Mouse (Mus musculus): ENCODE results near the gene Ckmt2.

The Ckmt2 gene

DNA sequence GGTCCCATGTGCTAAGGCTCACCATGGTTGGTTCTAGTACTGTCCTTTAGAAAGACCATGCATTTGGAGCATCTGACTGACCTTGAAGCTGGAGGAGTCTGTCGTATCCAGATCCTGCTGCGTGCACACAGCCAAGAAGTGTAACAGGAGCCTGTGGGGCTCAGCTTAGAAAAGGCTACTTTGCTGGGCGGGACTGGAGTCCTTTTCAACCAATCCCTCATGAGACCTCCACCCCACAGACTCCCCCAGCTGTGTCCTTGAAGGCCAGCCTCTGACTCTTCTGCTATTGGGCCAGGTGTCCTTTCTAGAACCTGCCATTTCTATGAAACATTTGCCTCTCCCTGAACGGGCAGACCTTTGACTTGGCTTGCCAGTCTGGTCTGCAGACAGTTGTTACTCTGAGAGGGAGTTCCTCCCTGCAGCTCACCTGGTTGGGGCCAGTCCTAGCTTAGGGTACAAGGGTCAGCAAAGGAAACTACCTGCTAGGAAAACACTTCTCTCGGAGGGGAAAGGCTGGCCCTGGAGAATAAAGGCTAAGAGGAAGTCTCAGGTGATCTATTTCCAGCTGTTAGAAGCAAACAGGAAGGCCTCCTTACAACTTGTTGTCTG, at the start of gene Ckmt2:
Gene Ckmt2, minus strand, starts transcription at position 145 of the 609 bp plus-strand sequence.
- no peak for DNase-seq (ENCODE audit: low spot score)

DNA sequence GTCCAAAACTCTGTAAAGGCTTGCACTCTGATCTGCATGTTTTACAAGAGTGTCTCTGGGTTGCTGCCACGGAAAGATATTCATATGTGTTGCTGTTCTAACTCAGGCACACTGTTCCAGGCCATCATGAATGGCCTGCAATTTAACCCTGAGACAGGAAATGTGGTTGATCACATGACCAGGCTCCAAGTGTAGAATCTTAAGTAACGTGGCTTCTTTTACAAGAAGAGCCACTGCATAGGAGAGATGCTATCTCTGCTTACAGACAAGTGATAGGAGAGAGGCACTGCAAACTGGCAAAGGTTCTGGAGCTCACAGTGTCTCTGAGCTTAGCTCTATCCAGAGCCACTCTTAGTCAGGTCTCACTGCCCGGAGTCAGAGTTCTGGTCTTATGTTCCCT, 44.3 kb upstream of the Ckmt2 start:
- no peak for DNase-seq (ENCODE audit: low spot score)

GRCm38 (mm10) chr13:91918764-91919163, 42.1 kb upstream of the Ckmt2 start:
- no peak for DNase-seq (ENCODE audit: low spot score)

DNA sequence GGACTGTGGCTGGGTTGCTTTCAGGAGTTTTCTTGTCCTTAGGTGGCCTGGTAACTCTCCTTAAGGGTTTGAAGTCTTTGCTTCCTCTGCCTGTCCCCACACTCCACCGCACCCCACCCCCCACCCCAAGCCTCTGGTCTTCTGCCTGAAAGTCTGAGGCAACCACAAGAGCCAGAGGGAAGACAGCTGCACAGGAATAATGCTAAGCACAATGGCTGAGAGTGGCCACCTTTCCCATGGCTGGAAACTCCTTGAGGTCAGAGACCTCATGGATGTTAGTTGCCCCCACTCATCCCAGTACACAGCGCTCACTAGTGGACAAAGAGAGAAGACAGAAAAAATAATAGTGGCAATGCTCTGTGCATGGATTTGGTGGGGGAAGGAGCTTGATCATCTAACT, 41.1 kb upstream of the Ckmt2 start:
- no peak for DNase-seq (ENCODE audit: low spot score)

GRCm38 (mm10) chr13:91916308-91916707, 39.6 kb upstream of the Ckmt2 start:
- no peak for DNase-seq (ENCODE audit: low spot score)

DNA sequence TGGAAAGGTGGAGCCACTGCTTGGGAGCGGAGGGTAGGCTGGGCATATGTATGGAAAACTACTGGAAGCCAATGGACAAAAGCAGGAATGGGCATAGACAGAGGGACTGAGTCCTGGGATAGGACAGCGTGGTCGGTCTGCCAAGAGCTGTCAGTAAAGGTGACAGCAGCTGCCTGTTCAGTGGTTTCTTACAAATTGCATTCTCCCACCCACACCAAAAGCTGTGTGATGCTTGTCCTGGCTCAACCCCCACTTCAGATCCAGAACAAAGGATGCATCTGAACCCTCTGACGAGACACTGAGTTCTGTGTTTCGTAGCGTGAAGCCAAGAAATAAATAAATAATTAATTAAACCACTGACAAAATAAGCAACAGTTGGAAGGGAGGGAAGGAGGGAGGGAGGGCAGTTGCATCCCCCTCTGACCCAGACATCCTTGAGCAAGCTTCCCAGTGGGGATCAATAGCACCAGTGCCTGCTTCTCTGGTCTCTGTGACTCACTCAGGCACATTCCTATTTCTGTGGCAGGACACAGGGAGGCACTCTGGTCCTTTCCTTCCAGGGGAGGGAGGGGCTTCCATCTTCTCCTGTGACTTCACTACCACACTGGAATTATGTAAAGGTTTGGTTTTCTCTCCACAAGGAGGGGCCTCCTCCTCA, 39.0 kb upstream of the Ckmt2 start:
- DNase-seq (ENCODE audit: low spot score), result no peak

GRCm38 (mm10) chr13:91915192-91915581, 38.5 kb upstream of the Ckmt2 start:
- DNase-seq (ENCODE audit: low spot score), result no peak

DNA sequence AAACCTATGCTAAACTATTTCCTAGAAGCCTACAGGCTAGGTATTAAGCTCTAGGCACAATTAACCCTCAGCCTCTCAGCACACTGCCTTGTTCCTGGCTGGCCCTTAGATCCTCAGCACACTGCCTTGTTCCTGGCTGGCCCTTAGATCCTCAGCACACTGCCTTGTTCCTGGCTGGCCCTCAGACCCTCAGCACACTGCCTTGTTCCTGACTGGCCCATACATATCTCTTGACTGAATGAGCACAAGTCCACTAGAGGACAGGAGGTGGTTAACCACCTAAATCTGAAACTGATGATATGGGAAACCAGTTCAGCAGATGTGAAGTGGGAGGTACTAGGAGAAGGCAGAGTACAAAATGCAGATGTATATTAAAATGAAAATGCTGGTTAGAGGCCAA, 35.0 kb upstream of the Ckmt2 start:
- DNase-seq (ENCODE audit: low spot score), result no peak

GRCm38 (mm10) chr13:91911211-91911610, 34.5 kb upstream of the Ckmt2 start:
- DNase-seq (ENCODE audit: low spot score), result no peak

GRCm38 (mm10) chr13:91908202-91908980, 31.7 kb upstream of the Ckmt2 start:
- peak; percentile 82 for DNase-seq (ENCODE audit: low spot score)

GRCm38 (mm10) chr13:91906338-91906737, 29.7 kb upstream of the Ckmt2 start:
- no peak for DNase-seq (ENCODE audit: low spot score)

DNA sequence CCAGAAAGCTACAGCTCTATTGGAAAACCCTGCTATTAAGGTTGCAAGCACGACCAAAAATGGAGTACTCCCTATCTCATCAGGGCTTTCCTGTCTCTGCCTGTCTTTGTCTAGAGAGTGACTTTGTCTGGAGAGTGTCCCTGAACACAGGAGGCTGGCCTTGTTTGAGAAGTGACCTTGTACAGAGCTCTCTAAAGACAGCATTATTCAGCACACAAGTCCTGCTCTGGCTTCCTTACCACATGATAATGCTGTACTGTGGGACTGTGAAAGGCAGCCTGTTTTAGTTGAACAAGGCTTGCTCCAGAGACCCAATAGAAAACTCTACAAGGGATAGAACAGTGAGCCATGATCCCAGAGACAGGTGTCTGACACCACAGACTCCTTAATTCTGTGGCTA, 19.8 kb upstream of the Ckmt2 start:
- no peak for DNase-seq (ENCODE audit: low spot score)

- no peak for DNase-seq (ENCODE audit: low spot score)
Observed at GRCm38 (mm10) chr13:91893132-91893531, 16.4 kb upstream of the Ckmt2 start.

DNA sequence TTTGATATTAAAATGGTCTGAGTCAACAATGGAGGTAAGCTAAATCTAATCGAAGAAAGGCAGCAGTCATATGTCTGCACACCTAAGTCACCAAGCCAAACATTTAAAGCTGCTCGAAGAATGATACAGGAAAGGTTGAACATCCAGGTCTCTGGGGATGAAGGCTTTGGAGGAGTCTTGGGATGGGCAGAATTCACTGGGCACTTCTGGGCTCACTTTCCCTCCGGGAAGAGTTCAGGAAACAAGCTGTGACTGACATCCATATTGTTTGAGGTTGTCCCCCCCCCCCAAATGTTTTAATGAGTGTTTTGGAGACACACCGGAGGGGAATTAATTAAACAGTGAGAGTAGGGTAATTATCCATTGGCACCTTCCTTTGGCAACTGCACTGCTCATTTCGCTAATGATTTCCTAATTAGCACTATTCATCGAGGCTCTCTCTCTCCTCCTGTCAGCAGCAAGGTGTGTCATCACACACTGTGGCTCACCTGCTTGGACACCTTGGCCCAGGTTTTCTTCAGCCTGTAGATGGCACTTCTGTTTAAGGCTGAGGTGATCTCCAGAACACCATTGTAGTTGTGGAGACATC, 13.4 kb upstream of the Ckmt2 start:
- DNase-seq (ENCODE audit: low spot score), result no peak

DNA sequence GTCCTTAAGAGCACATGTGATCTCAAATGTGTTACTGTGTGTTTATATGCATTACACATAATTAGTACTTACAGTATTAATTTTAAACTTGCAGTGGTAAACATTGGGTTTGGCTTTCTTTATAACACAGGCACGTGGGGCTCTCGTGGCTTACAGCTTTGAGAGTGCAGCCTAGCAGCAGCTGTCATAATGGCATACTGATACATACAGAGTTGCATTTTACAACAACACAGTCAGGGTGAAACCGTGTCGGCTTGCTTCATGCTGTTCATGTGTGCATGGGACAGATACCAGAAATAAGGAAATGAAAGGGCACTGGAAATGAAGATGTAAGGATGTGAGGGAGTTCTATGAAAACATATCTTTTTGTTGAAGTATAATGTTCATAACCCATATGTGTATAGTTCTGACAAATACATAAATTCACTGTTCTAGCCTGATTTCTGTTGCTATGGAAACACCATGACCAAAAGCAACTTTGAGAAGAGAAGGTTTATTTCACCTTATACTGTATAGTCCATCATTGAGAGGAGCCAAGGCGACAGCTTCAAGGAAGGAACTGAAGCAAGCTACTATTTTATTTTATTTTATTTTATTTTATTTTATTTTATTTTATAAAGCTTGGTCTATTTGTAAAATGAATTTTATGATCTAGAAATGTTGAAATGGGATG, 8.2 kb upstream of the Ckmt2 start:
- no peak for DNase-seq (ENCODE audit: low spot score)

- peak; percentile 70 for DNase-seq (ENCODE audit: low spot score)
Observed at GRCm38 (mm10) chr13:91881837-91882480, 5.3 kb upstream of the Ckmt2 start.

DNA sequence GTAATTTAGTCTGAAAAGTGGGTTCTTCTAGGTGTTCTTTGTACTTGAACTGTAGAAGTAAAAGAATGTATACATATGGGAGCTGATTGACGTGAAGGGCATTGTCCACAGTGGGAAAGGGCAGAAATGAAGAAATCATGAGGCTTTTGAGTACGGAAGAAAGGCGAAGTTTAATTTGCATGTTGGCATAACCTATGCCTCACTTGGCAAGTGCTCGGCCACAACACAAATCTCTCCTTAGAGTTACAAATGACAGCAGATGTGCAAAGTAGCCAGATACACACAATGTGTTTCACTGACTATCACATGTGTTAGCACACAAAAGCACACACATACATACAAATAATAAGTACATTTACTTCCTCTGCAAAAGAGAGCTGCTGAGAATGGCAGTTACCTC, 3.6 kb upstream of the Ckmt2 start:
- no peak for DNase-seq (ENCODE audit: low spot score)

GRCm38 (mm10) chr13:91877996-91878395, 1.3 kb upstream of the Ckmt2 start:
- DNase-seq (ENCODE audit: low spot score), result no peak

DNA sequence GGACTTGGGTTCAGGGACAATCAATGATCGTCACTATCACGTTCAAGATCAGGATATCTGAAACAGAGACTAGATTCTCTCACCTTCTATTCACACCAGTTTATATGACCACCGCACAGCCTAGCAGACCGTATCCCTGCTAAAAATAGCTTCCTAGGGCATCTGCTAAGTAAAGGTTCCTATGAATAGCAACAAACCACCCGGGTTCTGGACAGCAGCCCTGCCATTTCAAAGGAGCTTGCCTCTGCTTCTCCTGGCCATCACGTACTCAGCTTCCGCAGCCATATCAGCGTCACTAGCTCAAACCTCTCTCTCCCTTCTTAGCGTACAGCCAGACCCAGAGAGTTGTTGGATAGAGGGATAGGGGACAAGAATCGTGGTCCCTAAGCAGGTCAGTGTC, 665 bp upstream of the Ckmt2 start:
- no peak for DNase-seq (ENCODE audit: low spot score)

- no peak for DNase-seq (ENCODE audit: low spot score)
Observed at GRCm38 (mm10) chr13:91875581-91875980, 1.1 kb downstream of the Ckmt2 start.

- no peak for DNase-seq (ENCODE audit: low spot score)
Observed at GRCm38 (mm10) chr13:91874565-91874964, 2.1 kb downstream of the Ckmt2 start.
